Mouse (Mus musculus): ENCODE results near the gene Slc29a3. TPM values are rescaled to one million over a fixed set of nuclear protein-coding genes. Genes with fewer than 3 reads are reported as not detected.

Slc29a3 gene
- total and polyA plus RNA-seq, 3 experiments = 1.3 to 5.7 (median 1.7) TPM

DNA sequence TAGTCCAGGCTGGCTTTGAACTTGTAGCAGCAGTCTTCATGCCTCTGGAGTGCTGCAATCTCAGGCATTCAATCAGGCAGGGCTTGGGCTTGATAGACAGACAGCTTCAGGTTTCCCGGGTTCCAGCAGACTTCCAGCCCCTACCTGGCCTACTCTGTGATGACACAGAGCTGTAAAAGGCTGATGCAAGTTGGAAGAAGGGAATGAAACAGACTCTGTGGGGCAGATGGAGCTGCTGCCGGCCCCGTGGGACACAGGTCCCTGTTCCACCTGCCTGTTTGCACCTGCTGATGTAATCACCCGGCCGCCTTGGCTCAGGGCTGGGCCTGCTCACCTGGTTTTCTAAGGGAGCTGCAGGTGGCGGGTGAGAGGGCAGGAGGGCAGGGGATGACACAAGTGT lies 38.3 kb upstream of the Slc29a3 start:
- Histone ChIP-seq H3K4me1 (ENCODE audit: insufficient read depth, low read depth, low read length) (no peaks in the 10 kb centered on the region), H3K4me3 (ENCODE audit: low read depth, low read length) (no peak overlapping the region), H3K36me3 (replicated peaks) (no peaks in the 10 kb centered on the region), H3K9me3 (replicated peaks) (peaks cover 64% of the 10 kb centered on the region), H3K27me3 (ENCODE audit: insufficient read depth, low read length) (no peaks in the 10 kb centered on the region)
- ATAC-seq (ENCODE audit: extremely low read depth, insufficient number of reproducible peaks, low FRiP score, poor library complexity, severe bottlenecking) (no peak), DNase-seq (ENCODE audit: low spot score) (no peak)
- TF ChIP-seq GATA2 (IDR thresholded peaks at IDR 0.05; ENCODE audit: borderline replicate concordance, low read depth, low read length) = no peak
- no peak for TF ChIP-seq POLR2AphosphoS5 (IDR thresholded peaks at IDR 0.05; ENCODE audit: insufficient replicate concordance, low read depth, low read length)
- TF ChIP-seq CTCF (IDR thresholded peaks at IDR 0.05; ENCODE audit: low read depth, low read length) = no peak
- no peak for TF ChIP-seq GATA1 (IDR thresholded peaks at IDR 0.05; ENCODE audit: borderline replicate concordance, low read length)
- TF ChIP-seq TAL1 (conservative IDR thresholded peaks at IDR 0.05; ENCODE audit: low read depth, low read length) = no peak

DNA sequence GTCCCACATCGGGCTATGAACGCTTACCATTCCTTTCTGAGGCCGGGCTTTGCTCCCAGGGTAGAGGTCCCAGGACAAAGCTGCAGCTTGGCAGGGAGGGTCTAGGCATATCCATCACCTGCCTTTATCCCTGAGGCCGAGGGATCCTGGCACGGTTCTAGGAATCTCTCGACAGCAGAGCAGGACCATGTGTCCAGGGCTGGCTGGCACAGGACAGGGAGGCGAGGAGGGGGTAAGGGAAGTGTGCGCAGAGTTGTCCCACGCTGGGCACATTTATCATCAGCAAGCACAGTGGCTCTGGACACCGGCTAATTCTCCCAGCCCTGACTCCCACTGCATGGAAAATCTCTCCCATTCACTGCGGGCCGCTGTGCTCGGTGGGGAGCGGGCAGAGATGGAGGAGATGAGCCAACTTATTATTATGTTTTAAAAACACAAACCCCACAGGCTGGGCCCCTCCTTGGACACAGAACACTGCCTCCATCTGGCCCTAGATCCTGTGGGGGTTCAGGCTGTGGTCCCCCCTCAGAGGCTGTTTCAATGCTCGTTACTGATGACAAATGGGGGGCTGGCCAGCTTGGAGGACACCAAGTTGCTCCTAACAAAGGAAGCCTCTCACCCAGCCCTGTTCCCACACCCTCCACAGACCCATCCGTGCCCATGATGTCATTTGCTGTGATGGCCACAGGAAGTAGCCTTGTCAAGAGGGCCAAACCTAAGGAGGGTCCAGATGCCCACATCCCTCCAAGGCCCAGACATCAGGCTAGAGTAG lies 34.9 kb upstream of the Slc29a3 start:
- no peak for DNase-seq (ENCODE audit: low spot score)
- no peak for TF ChIP-seq GATA2 (IDR thresholded peaks at IDR 0.05; ENCODE audit: borderline replicate concordance, low read depth, low read length)
- TF ChIP-seq GATA1 (IDR thresholded peaks at IDR 0.05; ENCODE audit: borderline replicate concordance, low read length) = no peak
- TF ChIP-seq CTCF (IDR thresholded peaks at IDR 0.05; ENCODE audit: low read depth, low read length) = no peak
- TF ChIP-seq POLR2AphosphoS5 (IDR thresholded peaks at IDR 0.05; ENCODE audit: insufficient replicate concordance, low read depth, low read length) = no peak
- TF ChIP-seq TAL1 (conservative IDR thresholded peaks at IDR 0.05; ENCODE audit: low read depth, low read length) = no peak
- Histone ChIP-seq H3K9me3 (replicated peaks) (peaks cover 49% of the 10 kb centered on the region), H3K36me3 (replicated peaks) (no peaks in the 10 kb centered on the region), H3K4me1 (ENCODE audit: insufficient read depth, low read depth, low read length) (no peaks in the 10 kb centered on the region), H3K27me3 (ENCODE audit: insufficient read depth, low read length) (no peaks in the 10 kb centered on the region), H3K4me3 (ENCODE audit: low read depth, low read length) (no peak overlapping the region)
- no peak for ATAC-seq (ENCODE audit: extremely low read depth, insufficient number of reproducible peaks, low FRiP score, poor library complexity, severe bottlenecking)

DNA sequence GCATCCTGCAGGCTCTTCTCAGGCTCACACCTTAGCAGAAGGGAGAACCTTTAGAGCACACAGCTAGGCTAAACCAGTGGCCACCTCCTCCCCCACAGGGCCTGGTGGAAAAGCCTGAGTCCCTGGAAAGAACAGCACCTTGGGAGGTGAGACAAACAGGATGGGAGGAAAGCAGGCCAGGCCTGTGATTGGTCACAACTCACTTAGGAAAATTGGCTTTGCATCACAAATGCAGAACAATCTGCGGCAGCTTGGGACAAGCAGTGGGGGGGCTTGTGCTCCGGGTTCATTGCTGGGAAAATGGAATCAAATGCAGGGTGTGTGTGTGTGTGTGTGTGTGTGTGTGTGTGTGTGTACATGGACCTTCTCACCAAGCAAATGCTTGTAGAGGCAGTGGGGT lies 31.0 kb upstream of the Slc29a3 start:
- TF ChIP-seq GATA1 (IDR thresholded peaks at IDR 0.05; ENCODE audit: borderline replicate concordance, low read length) (no peak), TAL1 (conservative IDR thresholded peaks at IDR 0.05; ENCODE audit: low read depth, low read length) (no peak), GATA2 (IDR thresholded peaks at IDR 0.05; ENCODE audit: borderline replicate concordance, low read depth, low read length) (no peak), CTCF (IDR thresholded peaks at IDR 0.05; ENCODE audit: low read depth, low read length) (no peak), POLR2AphosphoS5 (IDR thresholded peaks at IDR 0.05; ENCODE audit: insufficient replicate concordance, low read depth, low read length) (no peak)
- H3K27me3 ChIP-seq (ENCODE audit: insufficient read depth, low read length) = no peaks in the 10 kb centered on the region
- H3K9me3 ChIP-seq (replicated peaks) = peaks cover 52% of the 10 kb centered on the region
- no peaks in the 10 kb centered on the region for H3K36me3 ChIP-seq (replicated peaks)
- H3K4me1 ChIP-seq (ENCODE audit: insufficient read depth, low read depth, low read length) = no peaks in the 10 kb centered on the region
- H3K4me3 ChIP-seq (ENCODE audit: low read depth, low read length) = no peak overlapping the region
- DNase-seq (ENCODE audit: low spot score) = no peak
- no peak for ATAC-seq (ENCODE audit: extremely low read depth, insufficient number of reproducible peaks, low FRiP score, poor library complexity, severe bottlenecking)

DNA sequence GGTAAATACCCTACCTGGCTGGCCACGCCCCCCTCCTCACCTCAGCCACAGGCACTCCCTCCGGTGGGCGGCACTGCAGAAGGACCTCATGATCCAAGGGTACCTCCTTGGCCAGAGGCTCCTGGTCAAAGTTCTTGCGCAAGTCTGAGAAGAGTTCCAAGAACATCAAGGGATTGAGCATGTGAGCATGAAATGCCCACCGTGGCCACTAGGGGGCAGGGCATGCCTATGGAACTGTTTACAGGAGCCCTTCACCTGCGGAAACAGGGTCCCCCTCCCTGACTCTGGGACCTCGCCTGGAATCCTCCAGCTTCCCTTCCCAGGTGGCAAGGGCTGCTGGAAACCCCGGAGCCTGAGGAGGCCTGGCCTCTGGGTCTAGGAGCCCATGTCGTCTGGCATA lies 27.0 kb upstream of the Slc29a3 start:
- ATAC-seq (ENCODE audit: extremely low read depth, insufficient number of reproducible peaks, low FRiP score, poor library complexity, severe bottlenecking) = no peak
- no peak for DNase-seq (ENCODE audit: low spot score)
- no peaks in the 10 kb centered on the region for H3K36me3 ChIP-seq (replicated peaks)
- H3K27me3 ChIP-seq (ENCODE audit: insufficient read depth, low read length) = no peaks in the 10 kb centered on the region
- peaks cover 60% of the 10 kb centered on the region for H3K9me3 ChIP-seq (replicated peaks)
- no peak overlapping the region for H3K4me3 ChIP-seq (ENCODE audit: low read depth, low read length)
- TF ChIP-seq GATA1 (IDR thresholded peaks at IDR 0.05; ENCODE audit: borderline replicate concordance, low read length) (no peak), CTCF (IDR thresholded peaks at IDR 0.05; ENCODE audit: low read depth, low read length) (no peak), POLR2AphosphoS5 (IDR thresholded peaks at IDR 0.05; ENCODE audit: insufficient replicate concordance, low read depth, low read length) (no peak), TAL1 (conservative IDR thresholded peaks at IDR 0.05; ENCODE audit: low read depth, low read length) (no peak), GATA2 (IDR thresholded peaks at IDR 0.05; ENCODE audit: borderline replicate concordance, low read depth, low read length) (no peak)
- H3K4me1 ChIP-seq (ENCODE audit: insufficient read depth, low read depth, low read length) = no peaks in the 10 kb centered on the region

DNA sequence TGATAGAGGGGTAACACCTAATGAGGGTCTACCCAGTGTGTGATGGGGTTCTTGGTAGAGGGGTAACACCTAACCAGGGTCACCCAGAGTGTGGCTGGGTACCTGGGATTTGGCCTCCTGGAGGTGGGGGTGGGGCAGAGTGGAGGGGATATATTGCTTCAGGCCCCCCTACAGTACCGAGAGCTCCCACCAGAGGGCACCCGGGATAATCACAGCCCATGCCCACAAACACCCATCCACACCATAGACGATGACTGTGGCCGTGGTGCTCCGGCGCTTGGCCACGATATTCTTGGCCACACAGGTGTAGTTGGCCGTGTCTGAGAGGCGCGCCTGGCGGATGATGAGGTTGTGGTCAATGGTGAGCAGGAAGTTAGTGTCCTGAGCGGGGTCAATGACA lies 25.9 kb upstream of the Slc29a3 start:
- ATAC-seq (ENCODE audit: extremely low read depth, insufficient number of reproducible peaks, low FRiP score, poor library complexity, severe bottlenecking) (no peak), DNase-seq (ENCODE audit: low spot score) (no peak)
- no peaks in the 10 kb centered on the region for H3K27me3 ChIP-seq (ENCODE audit: insufficient read depth, low read length)
- H3K9me3 ChIP-seq (replicated peaks) = peaks cover 65% of the 10 kb centered on the region
- TF ChIP-seq CTCF (IDR thresholded peaks at IDR 0.05; ENCODE audit: low read depth, low read length) (no peak), GATA2 (IDR thresholded peaks at IDR 0.05; ENCODE audit: borderline replicate concordance, low read depth, low read length) (no peak), TAL1 (conservative IDR thresholded peaks at IDR 0.05; ENCODE audit: low read depth, low read length) (no peak), POLR2AphosphoS5 (IDR thresholded peaks at IDR 0.05; ENCODE audit: insufficient replicate concordance, low read depth, low read length) (no peak), GATA1 (IDR thresholded peaks at IDR 0.05; ENCODE audit: borderline replicate concordance, low read length) (no peak)
- no peak overlapping the region for H3K4me3 ChIP-seq (ENCODE audit: low read depth, low read length)
- H3K36me3 ChIP-seq (replicated peaks) = no peaks in the 10 kb centered on the region
- no peaks in the 10 kb centered on the region for H3K4me1 ChIP-seq (ENCODE audit: insufficient read depth, low read depth, low read length)

DNA sequence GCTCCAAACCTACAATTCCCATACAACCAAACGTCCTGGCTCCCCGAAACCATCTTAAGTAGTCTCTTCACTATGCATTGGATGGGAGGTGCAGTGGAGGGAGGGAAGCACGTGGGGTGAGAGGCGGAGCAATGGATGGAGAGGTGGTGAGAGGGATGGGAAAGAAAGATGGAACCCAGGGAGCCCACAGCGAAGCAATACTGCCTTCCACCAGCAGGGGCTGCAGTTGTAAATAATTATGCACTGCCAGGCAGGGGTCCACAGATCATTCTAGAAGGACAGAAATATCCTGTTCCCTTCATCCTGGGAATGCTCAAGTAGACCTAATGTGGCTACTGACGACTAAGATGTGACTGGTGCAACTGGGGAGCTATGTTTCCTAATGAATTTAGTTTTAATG lies 22.9 kb upstream of the Slc29a3 start:
- TF ChIP-seq GATA2 (IDR thresholded peaks at IDR 0.05; ENCODE audit: borderline replicate concordance, low read depth, low read length) (no peak), POLR2AphosphoS5 (IDR thresholded peaks at IDR 0.05; ENCODE audit: insufficient replicate concordance, low read depth, low read length) (no peak), GATA1 (IDR thresholded peaks at IDR 0.05; ENCODE audit: borderline replicate concordance, low read length) (no peak), CTCF (IDR thresholded peaks at IDR 0.05; ENCODE audit: low read depth, low read length) (no peak), TAL1 (conservative IDR thresholded peaks at IDR 0.05; ENCODE audit: low read depth, low read length) (no peak)
- no peaks in the 10 kb centered on the region for H3K27me3 ChIP-seq (ENCODE audit: insufficient read depth, low read length)
- H3K4me3 ChIP-seq (ENCODE audit: low read depth, low read length) = no peak overlapping the region
- H3K4me1 ChIP-seq (ENCODE audit: insufficient read depth, low read depth, low read length) = no peaks in the 10 kb centered on the region
- H3K36me3 ChIP-seq (replicated peaks) = no peaks in the 10 kb centered on the region
- peaks cover 64% of the 10 kb centered on the region for H3K9me3 ChIP-seq (replicated peaks)
- DNase-seq (ENCODE audit: low spot score) (no peak), ATAC-seq (ENCODE audit: extremely low read depth, insufficient number of reproducible peaks, low FRiP score, poor library complexity, severe bottlenecking) (no peak)

Data from G1E (cell line).